ENCODE assay signal across 9 mouse cellular contexts in genomic region chr15:8447193-8447767, GRCm38 (mm10). TPM values are rescaled to one million over a fixed set of nuclear protein-coding genes. Genes with fewer than 3 reads are reported as not detected.
DNase-seq lines count a peak whose midpoint lies in the region; ATAC-seq and TF ChIP-seq lines count a peak whose summit lies in the region.
"Had no signal": no experiment of that assay in that cellular context is flagged by ENCODE, and none has a peak within 500 bp of the region (broad histone marks: within the 10 kb centered on the region; RNA-seq: fewer than 3 reads in every experiment).

No protein-coding gene starts in this region.

- H3K4me2 ChIP-seq in heart, embryonic 13.5 days, result peak overlapping the region; percentile 85
- H3K4me2 ChIP-seq in CH12.LX (ENCODE audit: insufficient read depth, low read depth, poor library complexity, severe bottlenecking), result peak overlapping the region; percentile 88

- ATAC-seq in heart, embryonic 13.5 days (ENCODE audit: extremely low read depth, insufficient number of reproducible peaks, low FRiP score, low TSS enrichment), result no peak

- in situ Hi-C loops in CH12.LX (cut with MboI; ENCODE audit: low pct_ligation_motif_present, low pct_unique_long_range_greater_than_20kb, low sequenced_read_pairs), result loop anchor here (10.0 kb wide), 3 partner anchors 62 to 168 kb away; no protein-coding TSS in a partner anchor

- H3K4me3 ChIP-seq in heart, embryonic 13.5 days, result peak overlapping the region; percentile 83; the same call in 1 of the 2 replicates
- peak overlapping the region; percentile 65 to 79 (median 69) for H3K4me3 ChIP-seq in CH12.LX (replicated peaks in 1 of 3; ENCODE audit: low read depth in 2 of 3, low read length in 2 of 3, poor library complexity in 1 of 3)
- peak overlapping the region; percentile 95 for H3K4me3 ChIP-seq in hindbrain, embryonic 10.5 days
- H3K4me3 ChIP-seq in midbrain, embryonic 10.5 days, result peak overlapping the region; percentile 95

- dilution Hi-C loops in CH12.LX (cut with MboI; ENCODE audit: extremely low pct_ligation_motif_present, extremely low pct_unique_long_range_greater_than_20kb, low sequenced_read_pairs), result no loop called here

- peak overlapping the region; percentile 44; the same call in 1 of the 2 replicates for H3K9ac ChIP-seq in heart, embryonic 13.5 days
- peak overlapping the region; percentile 88 for H3K9ac ChIP-seq in CH12.LX (ENCODE audit: insufficient read depth, low read depth)

- H3K27me3 ChIP-seq in heart, embryonic 13.5 days (replicated peaks), result no peaks in the 10 kb centered on the region
- H3K27me3 ChIP-seq in CH12.LX (replicated peaks), result no peaks in the 10 kb centered on the region
- no peaks in the 10 kb centered on the region for H3K27me3 ChIP-seq in hindbrain, embryonic 10.5 days (ENCODE audit: insufficient read depth, poor library complexity, severe bottlenecking)
- H3K27me3 ChIP-seq in midbrain, embryonic 10.5 days (ENCODE audit: low read depth, poor library complexity, severe bottlenecking), result no peaks in the 10 kb centered on the region

- no peak for DNase-seq in heart, postnatal 4 days
- DNase-seq in CH12.LX (ENCODE audit: extremely low read depth), result peak; percentile 24
- DNase-seq in hindbrain, embryonic 10.5 days (ENCODE audit: low spot score), result no peak
- no peak for DNase-seq in midbrain, embryonic 10.5 days (ENCODE audit: low spot score)
- DNase-seq in testis, postnatal 10 days (ENCODE audit: low spot score), result no peak
- DNase-seq in gastrocnemius, postnatal 10 days, result no peak
- no peak for DNase-seq in cerebellum, adult 11-12 months
- DNase-seq: cerebellum, adult 9-11 months had no signal

- TF ChIP-seq CTCF in CH12.LX (conservative IDR thresholded peaks at IDR 0.05 in 1 of 2, IDR thresholded peaks at IDR 0.05 in 1 of 2; ENCODE audit: low read depth in 2 of 2, low read length in 2 of 2), result no peak

- peaks cover 31% of the 10 kb centered on the region for H3K79me2 ChIP-seq in CH12.LX (replicated peaks; ENCODE audit: control insufficient read depth, extremely low read depth, insufficient read depth, poor library complexity, severe bottlenecking)

- peak; percentile 38; the same call in 1 of the 2 replicates for TF ChIP-seq POLR2A in CH12.LX (IDR thresholded peaks at IDR 0.05; ENCODE audit: low read depth, low read length)

- H3K27ac ChIP-seq in heart, embryonic 13.5 days (replicated peaks), result no peak overlapping the region
- peak overlapping the region; percentile 62; the same call in 1 of the 2 replicates for H3K27ac ChIP-seq in CH12.LX (ENCODE audit: insufficient read depth, low read depth)
- no peak overlapping the region for H3K27ac ChIP-seq in hindbrain, embryonic 10.5 days
- no peak overlapping the region for H3K27ac ChIP-seq in midbrain, embryonic 10.5 days (replicated peaks)

- no peaks in the 10 kb centered on the region for H3K9me3 ChIP-seq in heart, embryonic 13.5 days
- no peaks in the 10 kb centered on the region for H3K9me3 ChIP-seq in CH12.LX (replicated peaks; ENCODE audit: low read length)
- no peaks in the 10 kb centered on the region for H3K9me3 ChIP-seq in hindbrain, embryonic 10.5 days
- no peaks in the 10 kb centered on the region for H3K9me3 ChIP-seq in midbrain, embryonic 10.5 days (replicated peaks)

- 67% methylated on average over 8 of the region's 8 CpGs for WGBS in heart, embryonic 13.5 days
- 85% methylated on average over 8 of the region's 8 CpGs for WGBS in hindbrain, embryonic 10.5 days
- WGBS in midbrain, embryonic 10.5 days, result 83% methylated on average over 8 of the region's 8 CpGs

- no peak for TF ChIP-seq RAD21 in CH12.LX (IDR thresholded peaks at IDR 0.05; ENCODE audit: low read depth, low read length)

- peaks cover 17% of the 10 kb centered on the region for H3K4me1 ChIP-seq in heart, embryonic 13.5 days
- H3K4me1 ChIP-seq in CH12.LX (ENCODE audit: control insufficient read depth in 1 of 2, insufficient read depth in 2 of 2), result peaks cover 3 to 15% of the 10 kb centered on the region in 2 experiments; a peak in 3 of 4 replicates
- H3K4me1 ChIP-seq in hindbrain, embryonic 10.5 days (replicated peaks), result peaks cover 22% of the 10 kb centered on the region
- H3K4me1 ChIP-seq in midbrain, embryonic 10.5 days, result peaks cover 22% of the 10 kb centered on the region

- TF ChIP-seq EP300 in CH12.LX (IDR thresholded peaks at IDR 0.05; ENCODE audit: low read length), result peak; percentile 37; the same call in 1 of the 2 replicates

- no peaks in the 10 kb centered on the region for H3K36me3 ChIP-seq in heart, embryonic 13.5 days
- H3K36me3 ChIP-seq in CH12.LX (replicated peaks in 1 of 2; ENCODE audit: control insufficient read depth in 1 of 2, insufficient read depth in 1 of 2, low read length in 1 of 2), result no peaks in the 10 kb centered on the region
- no peaks in the 10 kb centered on the region for H3K36me3 ChIP-seq in hindbrain, embryonic 10.5 days
- no peaks in the 10 kb centered on the region for H3K36me3 ChIP-seq in midbrain, embryonic 10.5 days

TF ChIP-seq in CH12.LX, 34 proteins besides CTCF, POLR2A, EP300 and RAD21:
- TF ChIP-seq USF1 (IDR thresholded peaks at IDR 0.05; ENCODE audit: low read depth, low read length), result no peak
- peak; percentile 98 for TF ChIP-seq MXI1 (IDR thresholded peaks at IDR 0.05; ENCODE audit: low read depth, low read length)
- TF ChIP-seq E2F4 (IDR thresholded peaks at IDR 0.05; ENCODE audit: insufficient replicate concordance, low read depth, low read length), result no peak
- TF ChIP-seq MAX (IDR thresholded peaks at IDR 0.05; ENCODE audit: low read length), result peak; percentile 70
- TF ChIP-seq GABPA (IDR thresholded peaks at IDR 0.05; ENCODE audit: insufficient replicate concordance, low read depth, low read length), result no peak
- TF ChIP-seq USF2 (conservative IDR thresholded peaks at IDR 0.05; ENCODE audit: low read depth, low read length), result no peak
- TF ChIP-seq PAX5 (IDR thresholded peaks at IDR 0.05; ENCODE audit: low read length), result no peak
- no peak for TF ChIP-seq ZC3H11A (IDR thresholded peaks at IDR 0.05; ENCODE audit: low read depth, low read length)
- TF ChIP-seq ZMIZ1 (IDR thresholded peaks at IDR 0.05; ENCODE audit: low read depth, low read length), result peak; percentile 77; the same call in 1 of the 2 replicates
- no peak for TF ChIP-seq SMC3 (IDR thresholded peaks at IDR 0.05; ENCODE audit: low read depth, low read length)
- 0 out of 2 replicates have a peak, but pooled peaks have one; percentile 39 for TF ChIP-seq MAZ (IDR thresholded peaks at IDR 0.05; ENCODE audit: low read depth, low read length)
- no peak for TF ChIP-seq JUND (conservative IDR thresholded peaks at IDR 0.05; ENCODE audit: low read depth, low read length)
- peak; percentile 47 for TF ChIP-seq BHLHE40 (IDR thresholded peaks at IDR 0.05; ENCODE audit: low read depth, low read length)
- no peak for TF ChIP-seq ZNF384 (IDR thresholded peaks at IDR 0.05; ENCODE audit: low read depth, low read length)
- TF ChIP-seq ELF1 (IDR thresholded peaks at IDR 0.05; ENCODE audit: low read depth, low read length), result 0 out of 2 replicates have a peak, but pooled peaks have one; percentile 26
- TF ChIP-seq MEF2A (IDR thresholded peaks at IDR 0.05; ENCODE audit: borderline replicate concordance, low read depth, low read length), result no peak
- 0 out of 2 replicates have a peak, but pooled peaks have one; percentile 7 for TF ChIP-seq ETS1 (conservative IDR thresholded peaks at IDR 0.05; ENCODE audit: low read depth, low read length)
- peak; percentile 40; the same call in 1 of the 2 replicates for TF ChIP-seq MYC (IDR thresholded peaks at IDR 0.05; ENCODE audit: low read depth, low read length)
- peak; percentile 17; the same call in 1 of the 2 replicates for TF ChIP-seq HCFC1 (IDR thresholded peaks at IDR 0.05; ENCODE audit: low read depth, low read length)
- TF ChIP-seq JUN (IDR thresholded peaks at IDR 0.05; ENCODE audit: insufficient read depth, low read depth, low read length), result no peak
- TF ChIP-seq KAT2A (IDR thresholded peaks at IDR 0.05; ENCODE audit: insufficient replicate concordance, low read length), result no peak
- no peak for TF ChIP-seq POLR2AphosphoS2 (IDR thresholded peaks at IDR 0.05; ENCODE audit: low read depth, low read length)
- no peak for TF ChIP-seq NELFE (IDR thresholded peaks at IDR 0.05; ENCODE audit: low read depth, low read length)
- no peak for TF ChIP-seq RCOR1 (conservative IDR thresholded peaks at IDR 0.05; ENCODE audit: low read depth, low read length)
- no peak for TF ChIP-seq IRF4 (IDR thresholded peaks at IDR 0.05; ENCODE audit: low read depth, low read length)
- peak; percentile 92 for TF ChIP-seq TBP (conservative IDR thresholded peaks at IDR 0.05; ENCODE audit: low read depth, low read length)
- TF ChIP-seq CHD1 (IDR thresholded peaks at IDR 0.05; ENCODE audit: low read depth, low read length), result no peak
- peak; percentile 85; the same call in 1 of the 2 replicates for TF ChIP-seq SIN3A (IDR thresholded peaks at IDR 0.05; ENCODE audit: low read length)
- TF ChIP-seq TCF12 (IDR thresholded peaks at IDR 0.05; ENCODE audit: low read depth, low read length), result no peak
- no peak for TF ChIP-seq ZKSCAN1 (IDR thresholded peaks at IDR 0.05; ENCODE audit: borderline replicate concordance, low read depth, low read length)

RNA-seq across cellular contexts. Expression of gene Nipbl, which starts 3.0 kb away (rescaled TPM):
- polyA plus RNA-seq in heart, embryonic 13.5 days (2015; fragmentation: Nextera tagmentation; extraction: Ambion mirVana), result 10.2 and 10.5 TPM in 2 replicates
- 10 to 100 TPM; 34.0 to 35.3 TPM for total RNA-seq in heart, postnatal 4 days (2021)
- 18.7 and 19.8 TPM in 2 replicates for total RNA-seq in CH12.LX (2012; rRNA removed)
- 16.2 and 16.3 TPM in 2 replicates for total RNA-seq in CH12.LX (2014; rRNA removed)
- polyA plus RNA-seq in CH12.LX (2012; ENCODE audit: insufficient read length, low read depth), result 26.6 and 30.8 TPM in 2 replicates
- 15.0 and 17.2 TPM in 2 replicates for polyA plus RNA-seq in hindbrain, embryonic 10.5 days (2016; fragmentation: Nextera tagmentation; extraction: Ambion mirVana)
- polyA plus RNA-seq in midbrain, embryonic 10.5 days (2016; fragmentation: Nextera tagmentation; extraction: Ambion mirVana), result 15.8 and 17.9 TPM in 2 replicates
- total RNA-seq in gastrocnemius, postnatal 10 days (2021), result 10 to 100 TPM; 27.1 to 32.0 TPM
